Mouse (Mus musculus): ENCODE data around the gene Trpv1. TPM values are rescaled to one million over a fixed set of nuclear protein-coding genes. Genes with fewer than 3 reads are reported as not detected.

Gene Trpv1
- polyA plus RNA-seq, 1 experiment, result not detected

DNA sequence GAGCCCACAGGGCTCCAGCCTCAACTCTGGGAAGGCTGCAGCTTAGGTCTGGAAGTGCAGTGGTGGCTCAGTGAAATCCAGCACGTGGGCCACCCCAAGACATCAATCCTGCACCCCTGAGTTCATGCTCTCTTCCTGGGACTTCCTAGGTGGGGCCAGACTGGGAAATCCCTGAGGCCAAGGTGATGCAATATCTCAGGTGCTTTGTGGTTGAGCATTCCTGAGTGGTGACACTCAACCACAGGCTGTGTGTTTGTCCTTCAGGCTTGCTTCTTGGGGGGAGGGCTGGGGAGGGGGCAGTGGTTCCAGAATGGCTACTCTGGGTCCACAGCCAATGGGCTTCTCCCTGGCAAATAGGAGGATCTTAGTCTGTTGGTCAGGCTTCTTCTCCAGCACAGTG is 49.8 kb downstream of the Trpv1 start:
- no peak overlapping the region for H3K4me3 ChIP-seq (ENCODE audit: low read depth, low read length)
- no peaks in the 10 kb centered on the region for H3K27me3 ChIP-seq (ENCODE audit: control insufficient read depth, insufficient read depth, low read length, poor library complexity, severe bottlenecking)
- no peaks in the 10 kb centered on the region for H3K4me1 ChIP-seq (ENCODE audit: control insufficient read depth, insufficient read depth, low read length)
- no peaks in the 10 kb centered on the region for H3K9me3 ChIP-seq (replicated peaks; ENCODE audit: control insufficient read depth, insufficient read depth, low read length, poor library complexity, severe bottlenecking)
- TF ChIP-seq EP300 (IDR thresholded peaks at IDR 0.05; ENCODE audit: insufficient read depth, low read depth, low read length) (no peak), CTCF (IDR thresholded peaks at IDR 0.05; ENCODE audit: low read depth, low read length) (no peak), POLR2A (IDR thresholded peaks at IDR 0.05; ENCODE audit: insufficient read depth, low read length) (no peak)
- H3K27ac ChIP-seq (ENCODE audit: insufficient read depth, low read length), result no peak overlapping the region
- no peak overlapping the region for H3K9ac ChIP-seq (ENCODE audit: low read depth, poor library complexity, severe bottlenecking)
- H3K36me3 ChIP-seq (ENCODE audit: control insufficient read depth, insufficient read depth, low read length, poor library complexity, severe bottlenecking), result no peaks in the 10 kb centered on the region

DNA sequence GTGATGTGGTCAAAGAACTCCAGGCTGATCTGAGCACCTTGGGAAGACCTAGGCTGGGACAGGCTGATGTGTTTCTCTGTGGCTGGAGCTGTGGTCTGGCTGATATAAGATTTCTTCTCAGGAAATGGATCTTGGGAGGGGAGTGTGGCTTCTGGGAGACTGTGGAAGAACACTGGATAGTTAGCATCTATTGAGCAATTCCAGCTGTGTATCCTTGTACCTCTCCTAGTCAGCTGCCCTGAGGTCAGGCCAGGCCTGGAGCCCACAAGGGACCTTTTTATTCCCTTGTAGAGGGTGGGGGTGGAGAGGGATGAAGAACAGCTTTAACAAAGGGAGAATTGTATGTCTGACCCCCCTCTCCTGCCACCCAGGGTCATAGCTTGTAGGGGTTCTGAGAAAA is 50.3 kb downstream of the Trpv1 start:
- H3K27ac ChIP-seq (ENCODE audit: insufficient read depth, low read length), result no peak overlapping the region
- H3K9ac ChIP-seq (ENCODE audit: low read depth, poor library complexity, severe bottlenecking), result no peak overlapping the region
- no peaks in the 10 kb centered on the region for H3K36me3 ChIP-seq (ENCODE audit: control insufficient read depth, insufficient read depth, low read length, poor library complexity, severe bottlenecking)
- H3K4me3 ChIP-seq (ENCODE audit: low read depth, low read length), result no peak overlapping the region
- H3K9me3 ChIP-seq (replicated peaks; ENCODE audit: control insufficient read depth, insufficient read depth, low read length, poor library complexity, severe bottlenecking), result no peaks in the 10 kb centered on the region
- TF ChIP-seq CTCF (IDR thresholded peaks at IDR 0.05; ENCODE audit: low read depth, low read length) (no peak), POLR2A (IDR thresholded peaks at IDR 0.05; ENCODE audit: insufficient read depth, low read length) (no peak), EP300 (IDR thresholded peaks at IDR 0.05; ENCODE audit: insufficient read depth, low read depth, low read length) (no peak)
- no peaks in the 10 kb centered on the region for H3K4me1 ChIP-seq (ENCODE audit: control insufficient read depth, insufficient read depth, low read length)
- H3K27me3 ChIP-seq (ENCODE audit: control insufficient read depth, insufficient read depth, low read length, poor library complexity, severe bottlenecking), result no peaks in the 10 kb centered on the region

DNA sequence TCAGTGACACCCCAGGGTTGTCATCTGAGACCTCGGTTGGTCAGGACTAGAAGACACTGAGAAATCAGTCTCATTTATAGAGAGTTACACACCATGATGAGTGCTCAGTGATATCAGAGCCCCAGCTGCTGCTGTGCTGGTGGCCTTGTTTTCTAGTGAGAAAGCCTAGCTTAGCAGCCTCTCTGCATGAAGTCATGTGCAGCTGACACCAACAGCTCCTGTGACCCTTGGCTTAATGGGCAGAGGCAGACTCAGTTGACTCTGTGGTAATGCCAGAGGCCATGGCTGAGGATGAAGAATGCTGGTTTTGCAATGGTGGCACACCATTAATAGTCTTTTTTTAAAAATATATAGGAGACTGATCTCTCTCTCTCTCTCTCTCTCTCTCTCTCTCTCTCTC is 55.5 kb downstream of the Trpv1 start:
- Histone ChIP-seq H3K27ac (ENCODE audit: insufficient read depth, low read length) (no peak overlapping the region), H3K36me3 (ENCODE audit: control insufficient read depth, insufficient read depth, low read length, poor library complexity, severe bottlenecking) (no peaks in the 10 kb centered on the region), H3K4me3 (ENCODE audit: low read depth, low read length) (no peak overlapping the region), H3K9ac (ENCODE audit: low read depth, poor library complexity, severe bottlenecking) (no peak overlapping the region), H3K4me1 (ENCODE audit: control insufficient read depth, insufficient read depth, low read length) (no peaks in the 10 kb centered on the region), H3K27me3 (ENCODE audit: control insufficient read depth, insufficient read depth, low read length, poor library complexity, severe bottlenecking) (no peaks in the 10 kb centered on the region), H3K9me3 (replicated peaks; ENCODE audit: control insufficient read depth, insufficient read depth, low read length, poor library complexity, severe bottlenecking) (no peaks in the 10 kb centered on the region)
- TF ChIP-seq CTCF (IDR thresholded peaks at IDR 0.05; ENCODE audit: low read depth, low read length), result no peak

DNA sequence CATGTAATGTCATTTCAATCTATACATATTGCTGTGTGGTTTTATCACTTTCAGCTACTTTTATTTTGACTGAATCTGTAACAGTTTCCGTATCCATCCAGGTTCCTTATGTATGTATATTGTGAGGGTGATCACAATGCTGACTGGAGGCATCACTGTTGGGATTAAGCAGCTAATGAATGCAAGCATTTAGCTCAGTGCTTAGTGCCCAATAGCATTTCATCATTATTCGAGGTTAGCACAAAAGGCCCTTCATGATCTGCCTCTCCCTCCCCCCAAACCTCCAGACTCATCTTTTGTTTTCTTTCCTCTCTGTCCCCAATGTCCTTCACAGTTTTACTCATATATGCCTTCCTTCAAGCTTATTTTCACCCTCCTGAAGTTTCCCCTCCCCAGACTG is 69.0 kb downstream of the Trpv1 start:
- Histone ChIP-seq H3K27ac (ENCODE audit: insufficient read depth, low read length) (no peak overlapping the region), H3K4me1 (ENCODE audit: control insufficient read depth, insufficient read depth, low read length) (no peaks in the 10 kb centered on the region), H3K36me3 (ENCODE audit: control insufficient read depth, insufficient read depth, low read length, poor library complexity, severe bottlenecking) (no peaks in the 10 kb centered on the region), H3K27me3 (ENCODE audit: control insufficient read depth, insufficient read depth, low read length, poor library complexity, severe bottlenecking) (no peaks in the 10 kb centered on the region), H3K4me3 (ENCODE audit: low read depth, low read length) (no peak overlapping the region), H3K9ac (ENCODE audit: low read depth, poor library complexity, severe bottlenecking) (no peak overlapping the region), H3K9me3 (replicated peaks; ENCODE audit: control insufficient read depth, insufficient read depth, low read length, poor library complexity, severe bottlenecking) (no peaks in the 10 kb centered on the region)
- TF ChIP-seq CTCF (IDR thresholded peaks at IDR 0.05; ENCODE audit: low read depth, low read length) (no peak), EP300 (IDR thresholded peaks at IDR 0.05; ENCODE audit: insufficient read depth, low read depth, low read length) (no peak), POLR2A (IDR thresholded peaks at IDR 0.05; ENCODE audit: insufficient read depth, low read length) (no peak)

Other genes starting within 250 kb of the Trpv1 start
- gene P2rx1, start 235.2 kb upstream of the Trpv1 start, polyA plus RNA-seq (2011; ENCODE audit: insufficient read depth, insufficient read length, low read depth, missing spikeins), result not detected in 2 replicates
- gene Camkk1, start 215.3 kb upstream of the Trpv1 start, polyA plus RNA-seq (2011; ENCODE audit: insufficient read depth, insufficient read length, low read depth, missing spikeins), result 3.0 and 3.1 TPM in 2 replicates
- 17.9 TPM in 2 replicates for gene Ncbp3, start 186.5 kb upstream of the Trpv1 start, polyA plus RNA-seq (2011; ENCODE audit: insufficient read depth, insufficient read length, low read depth, missing spikeins)
- gene Itgae, start 143.7 kb upstream of the Trpv1 start, polyA plus RNA-seq (2011; ENCODE audit: insufficient read depth, insufficient read length, low read depth, missing spikeins), result 0.29 and 0.78 TPM in 2 replicates
- 13.0 and 14.0 TPM in 2 replicates for gene Haspin, start 96.0 kb upstream of the Trpv1 start, polyA plus RNA-seq (2011; ENCODE audit: insufficient read depth, insufficient read length, low read depth, missing spikeins)
- 0.42 and 0.55 TPM in 2 replicates for gene P2rx5, start 73.9 kb upstream of the Trpv1 start, polyA plus RNA-seq (2011; ENCODE audit: insufficient read depth, insufficient read length, low read depth, missing spikeins)
- gene Emc6, start 57.3 kb upstream of the Trpv1 start, polyA plus RNA-seq (2011; ENCODE audit: insufficient read depth, insufficient read length, low read depth, missing spikeins), result 51.9 TPM in 2 replicates
- 36.2 and 37.1 TPM in 2 replicates for gene Tax1bp3, start 57.2 kb upstream of the Trpv1 start, polyA plus RNA-seq (2011; ENCODE audit: insufficient read depth, insufficient read length, low read depth, missing spikeins)
- 15.3 and 15.4 TPM in 2 replicates for gene Ctns, start 35.2 kb upstream of the Trpv1 start, polyA plus RNA-seq (2011; ENCODE audit: insufficient read depth, insufficient read length, low read depth, missing spikeins)
- gene Shpk, start 34.8 kb upstream of the Trpv1 start, polyA plus RNA-seq (2011; ENCODE audit: insufficient read depth, insufficient read length, low read depth, missing spikeins), result 0.93 and 0.94 TPM in 2 replicates
- 0.11 TPM in 1 of 2 replicates, not detected in the other for gene Trpv3, start 33.1 kb downstream of the Trpv1 start, polyA plus RNA-seq (2011; ENCODE audit: insufficient read depth, insufficient read length, low read depth, missing spikeins)
- 2.1 and 3.7 TPM in 2 replicates for gene Aspa, start 95.3 kb downstream of the Trpv1 start, polyA plus RNA-seq (2011; ENCODE audit: insufficient read depth, insufficient read length, low read depth, missing spikeins)
- not detected in 2 replicates for gene Gm49340, start 95.4 kb downstream of the Trpv1 start, polyA plus RNA-seq (2011; ENCODE audit: insufficient read depth, insufficient read length, low read depth, missing spikeins)
- gene Spata22, start 95.4 kb downstream of the Trpv1 start, polyA plus RNA-seq (2011; ENCODE audit: insufficient read depth, insufficient read length, low read depth, missing spikeins), result 2.2 and 3.0 TPM in 2 replicates
- not detected in 2 replicates for gene Olfr20, start 116.5 kb downstream of the Trpv1 start, polyA plus RNA-seq (2011; ENCODE audit: insufficient read depth, insufficient read length, low read depth, missing spikeins)
- gene Olfr376, start 137.0 kb downstream of the Trpv1 start, polyA plus RNA-seq (2011; ENCODE audit: insufficient read depth, insufficient read length, low read depth, missing spikeins), result not detected in 2 replicates
- not detected in 2 replicates for gene Olfr1, start 165.3 kb downstream of the Trpv1 start, polyA plus RNA-seq (2011; ENCODE audit: insufficient read depth, insufficient read length, low read depth, missing spikeins)
- not detected in 2 replicates for gene Olfr378, start 194.2 kb downstream of the Trpv1 start, polyA plus RNA-seq (2011; ENCODE audit: insufficient read depth, insufficient read length, low read depth, missing spikeins)
- gene Olfr380, start 223.2 kb downstream of the Trpv1 start, polyA plus RNA-seq (2011; ENCODE audit: insufficient read depth, insufficient read length, low read depth, missing spikeins), result not detected in 2 replicates

All from ES-Bruce4 (cell line).